Mouse (Mus musculus) testis, adult 2 months (tissue): ENCODE measurements around the gene Ticam1.

ENCODE experiments used
- CTCF ChIP-seq: fragments of 200-500 bp; IDR thresholded peaks from 2 replicates; pipeline ENCODE4 v1.5.1; 2012; ENCODE audit warnings: low read depth, mild to moderate bottlenecking, inconsistent platforms, low read length, moderate library complexity; ENCODE audit not compliant: control insufficient read depth, insufficient read depth, insufficient replicate concordance
- POLR2A ChIP-seq: fragments of 200-500 bp; IDR thresholded peaks from 2 replicates; pipeline ENCODE4 v1.6.1; 2012; ENCODE audit warnings: low read depth, mild to moderate bottlenecking, inconsistent platforms, low read length, moderate library complexity; ENCODE audit not compliant: control insufficient read depth

DNA sequence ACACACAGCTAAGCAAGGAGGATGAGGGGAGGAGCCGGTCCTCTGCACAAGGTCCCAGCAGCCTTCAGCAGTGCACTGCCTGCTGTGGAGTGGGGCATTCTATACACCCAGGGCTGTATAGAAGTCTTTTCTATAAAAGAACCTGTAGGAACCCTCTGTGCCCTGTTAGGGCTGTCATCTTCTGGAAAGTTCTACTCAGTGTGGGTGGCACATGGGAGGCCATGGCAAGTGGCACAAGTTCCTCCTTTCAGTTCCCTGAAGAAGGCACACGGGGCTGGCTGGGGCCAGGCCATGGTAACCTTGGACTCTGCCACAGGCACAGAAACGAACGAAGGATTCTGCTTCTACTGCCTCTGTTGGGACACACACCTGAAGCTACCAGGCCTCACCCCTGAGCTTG is 11.6 kb downstream of the Ticam1 start:
- TF ChIP-seq CTCF = no peak
- TF ChIP-seq POLR2A = no peak
